Mouse (Mus musculus) limb, embryonic 14.5 days (tissue): ENCODE results near the gene Tagln3. TPM values are rescaled to one million over a fixed set of nuclear protein-coding genes. Genes with fewer than 3 reads are reported as not detected.

Source experiments
- ATAC-seq: fragments of 200-750 bp; cut with Nextera tagmentation; 2 replicates; pipeline ENCODE4 v1.8.0; 2017; ENCODE audit warnings: low read depth, moderate number of reproducible peaks, moderate TSS enrichment; ENCODE audit not compliant: low FRiP score
- DNase-seq: peaks from one replicate; pipeline ENCODE4 v3.0.0-alpha.2; 2015; ENCODE audit warnings: low spot score
- H3K27ac ChIP-seq: fragments of 300-500 bp; sonication (generic); replicated peaks from 2 replicates; pipeline ENCODE4 v1.5.1; 2014; ENCODE audit warnings: low read depth, mild to moderate bottlenecking, low read length, moderate library complexity, mixed read lengths
- H3K27me3 ChIP-seq: fragments of 300-500 bp; sonication (generic); 2 replicates; pipeline ENCODE4 v1.6.1; 2014; ENCODE audit warnings: low read length, mixed read lengths; ENCODE audit not compliant: control insufficient read depth, insufficient read depth
- H3K36me3 ChIP-seq: fragments of 300-500 bp; sonication (generic); 2 replicates; pipeline ENCODE4 v1.6.1; 2014; ENCODE audit warnings: mild to moderate bottlenecking, low read length, moderate library complexity, mixed read lengths; ENCODE audit not compliant: control insufficient read depth, insufficient read depth
- H3K4me1 ChIP-seq: fragments of 300-500 bp; sonication (generic); 2 replicates; pipeline ENCODE4 v1.6.1; 2014; ENCODE audit warnings: antibody characterized with exemption, low read length, mixed read lengths; ENCODE audit not compliant: control insufficient read depth, insufficient read depth
- H3K4me2 ChIP-seq: fragments of 300-500 bp; sonication (generic); replicated peaks from 2 replicates; pipeline ENCODE4 v1.6.1; 2014; ENCODE audit warnings: low read depth, mild to moderate bottlenecking, low read length, moderate library complexity; ENCODE audit not compliant: severe bottlenecking
- H3K4me3 ChIP-seq: fragments of 300-500 bp; sonication (generic); replicated peaks from 2 replicates; pipeline ENCODE4 v1.5.1; 2014; ENCODE audit warnings: low read length
- H3K9ac ChIP-seq: fragments of 300-500 bp; sonication (generic); 2 replicates; pipeline ENCODE4 v1.6.1; 2014; ENCODE audit warnings: mild to moderate bottlenecking, low read depth, low read length, moderate library complexity; ENCODE audit not compliant: severe bottlenecking
- H3K9me3 ChIP-seq: fragments of 300-500 bp; sonication (generic); 2 replicates; pipeline ENCODE4 v1.6.1; 2016; ENCODE audit warnings: low read length; ENCODE audit not compliant: control insufficient read depth
- POLR2A ChIP-seq: fragments of 200-500 bp; IDR thresholded peaks from 2 replicates; pipeline ENCODE4 v1.8.0; 2012; ENCODE audit warnings: inconsistent platforms, mild to moderate bottlenecking, moderate library complexity, borderline replicate concordance; ENCODE audit not compliant: insufficient read depth, insufficient read length; ENCODE audit errors: extremely low read depth
- WGBS: fragments of 180-500 bp; shearing (Covaris S2); extraction: QIAGEN DNeasy Blood & Tissue Kit; methylation state at CpG from one replicate; pipeline ENCODE4 v1.1.7; 2014; 5-methylcytosine and 5-hydroxymethylcytosine counted together
- polyA plus RNA-seq, 2 experiments: library from polyadenylated mRNA; depleted of rRNA in 1 of 2; stranded (reverse) in 1 of 2; unstranded in 1 of 2; fragments of >200 nt; fragmentation: Nextera tagmentation in 1 of 2; extraction: Ambion mirVana in 1 of 2; gene quantifications; 2 replicates each; pipeline versions ENCODE4 v1.2.1 to v1.2.3; 2012 to 2014

Gene Tagln3
- polyA plus RNA-seq, 2 experiments: 8.1 to 14.6 TPM

DNA sequence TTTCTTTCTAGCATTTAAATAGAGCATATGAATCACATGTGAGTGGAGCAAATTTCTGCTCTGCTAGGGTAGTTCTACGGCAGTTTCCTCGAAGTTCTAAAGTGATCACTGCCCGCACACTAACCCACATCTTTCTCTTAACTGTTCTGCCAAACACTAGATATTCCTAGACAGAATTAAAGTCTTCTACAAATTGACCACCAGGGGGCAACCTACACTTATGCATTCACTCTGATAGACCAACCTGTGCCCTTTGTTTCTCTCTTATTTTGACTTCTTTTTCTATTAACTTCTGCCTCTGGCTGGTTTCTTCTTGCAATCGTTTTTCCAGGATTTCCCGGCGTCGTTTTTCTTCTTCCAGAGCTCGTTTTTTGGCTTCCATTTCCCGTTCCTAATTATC lies 32.4 kb upstream of the Tagln3 start:
- 30% methylated on average over 9 of the region's 9 CpGs for WGBS

GRCm38 (mm10) chr16:45743591-45744144 lies 19.3 kb upstream of the Tagln3 start:
- 0 out of 2 replicates have a peak overlapping the region, but pooled peaks have one; percentile 51 for H3K4me3 ChIP-seq
- H3K4me2 ChIP-seq: peak overlapping the region; percentile 58; the same call in 1 of the 2 replicates
- H3K27me3 ChIP-seq: no peaks in the 10 kb centered on the region
- 64% methylated on average over 4 of the region's 4 CpGs for WGBS
- no peaks in the 10 kb centered on the region for H3K9me3 ChIP-seq
- peaks cover 25% of the 10 kb centered on the region for H3K36me3 ChIP-seq
- DNase-seq (no peak), ATAC-seq (no peak)
- no peak overlapping the region for H3K9ac ChIP-seq
- peak overlapping the region; percentile 70; the same call in 1 of the 2 replicates for H3K27ac ChIP-seq
- H3K4me1 ChIP-seq: 0 out of 2 replicates have a peak, but pooled peaks cover 9% of the 10 kb centered on the region
- TF ChIP-seq POLR2A: no peak

More for the DNA sequence above, 32.4 kb upstream of the Tagln3 start:
- no peaks in the 10 kb centered on the region for H3K4me1 ChIP-seq
- no peak overlapping the region for H3K4me3 ChIP-seq
- no peaks in the 10 kb centered on the region for H3K9me3 ChIP-seq
- H3K27me3 ChIP-seq: no peaks in the 10 kb centered on the region
- ATAC-seq (peak; percentile 72), DNase-seq (peak; percentile 97)
- no peak overlapping the region for H3K4me2 ChIP-seq
- no peak overlapping the region for H3K27ac ChIP-seq
- no peak for TF ChIP-seq POLR2A
- H3K36me3 ChIP-seq: peaks cover 42% of the 10 kb centered on the region
- no peak overlapping the region for H3K9ac ChIP-seq

DNA sequence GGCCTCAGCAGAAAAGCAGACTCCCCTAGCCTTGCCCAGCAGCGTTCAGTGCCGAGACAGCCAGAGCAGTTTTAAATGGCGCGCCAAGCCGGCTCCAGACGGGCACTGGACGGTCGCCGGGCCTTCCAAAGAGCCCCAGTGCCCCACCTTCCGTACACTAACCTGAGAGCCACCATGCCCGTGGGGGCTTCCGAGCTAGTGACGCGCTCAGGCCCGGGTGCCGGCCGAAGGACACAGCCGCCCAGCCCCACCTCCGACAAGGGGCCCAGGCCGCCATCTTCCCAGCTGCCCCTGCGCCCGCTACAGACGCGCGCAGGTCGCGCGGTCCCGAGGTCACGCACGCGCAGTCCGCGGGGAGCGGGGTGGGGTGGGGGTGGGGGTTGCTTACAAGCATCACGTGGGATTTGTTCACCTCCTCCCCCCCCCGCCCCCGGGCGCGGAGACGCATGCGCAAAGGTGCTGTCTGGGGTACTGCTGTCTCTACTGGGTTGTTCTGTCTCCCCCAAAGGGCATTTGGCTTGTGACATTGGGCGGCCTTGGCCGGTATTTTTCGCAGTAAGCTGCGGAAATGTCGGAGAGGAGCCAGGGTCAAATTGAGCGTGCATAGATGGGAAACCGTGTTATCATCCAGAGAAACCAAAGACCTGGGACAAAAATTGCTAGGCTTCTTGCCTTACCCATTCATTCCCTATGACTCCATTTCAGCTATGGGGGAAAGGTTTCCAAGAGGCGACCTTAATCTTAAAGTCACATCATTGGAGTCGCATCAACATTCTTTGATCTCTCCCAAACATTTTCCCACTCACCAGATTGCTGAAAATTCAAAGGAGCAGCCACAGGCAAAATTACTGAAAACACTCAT lies 18.4 kb upstream of the Tagln3 start, which contains the start of gene Abhd10:
Gene Abhd10, minus strand, starts transcription at position 341 of the 862 bp plus-strand sequence.
- 3% methylated on average over 39 of the region's 51 CpGs for WGBS
- H3K36me3 ChIP-seq: peaks cover 17% of the 10 kb centered on the region
- peak within 1 kb of the TSS; percentile 79 for H3K9ac ChIP-seq
- no peaks in the 10 kb centered on the region for H3K9me3 ChIP-seq
- peak within 1 kb of the TSS; percentile 51 for H3K4me3 ChIP-seq
- DNase-seq (peak; percentile 88), ATAC-seq (peak; percentile 97)
- TF ChIP-seq POLR2A: peak; percentile 93
- no peaks in the 10 kb centered on the region for H3K27me3 ChIP-seq
- H3K27ac ChIP-seq: peak within 1 kb of the TSS; percentile 82
- peak within 1 kb of the TSS; percentile 58 for H3K4me2 ChIP-seq
- H3K4me1 ChIP-seq: 0 out of 2 replicates have a peak, but pooled peaks cover 9% of the 10 kb centered on the region

DNA sequence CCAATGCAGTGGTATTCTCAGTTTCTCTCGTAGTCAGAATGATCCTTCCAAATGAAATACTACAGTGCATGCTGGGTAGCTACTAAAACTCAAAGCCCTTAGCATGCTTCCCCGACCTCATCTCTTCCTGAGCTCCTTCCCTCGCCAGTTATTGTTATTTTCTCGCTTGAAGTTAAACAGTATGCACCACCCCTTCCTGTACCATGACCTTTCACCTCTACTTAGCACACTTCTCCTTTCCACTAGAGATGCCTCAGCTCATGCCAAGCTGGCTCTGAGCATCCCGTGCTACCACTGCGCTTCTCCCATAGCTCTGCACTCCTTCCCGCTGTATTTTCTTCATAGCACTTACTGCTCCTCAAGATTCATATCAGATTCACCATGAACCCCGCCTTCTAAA lies 13.5 kb upstream of the Tagln3 start:
- Histone ChIP-seq H3K9ac (no peak overlapping the region), H3K9me3 (no peaks in the 10 kb centered on the region), H3K36me3 (peaks cover 44% of the 10 kb centered on the region), H3K4me1 (0 out of 2 replicates have a peak, but pooled peaks cover 6% of the 10 kb centered on the region), H3K27ac (no peak overlapping the region), H3K27me3 (no peaks in the 10 kb centered on the region), H3K4me3 (no peak overlapping the region), H3K4me2 (no peak overlapping the region)
- 89% methylated on average over 8 of the region's 8 CpGs for WGBS
- DNase-seq: no peak
- no peak for TF ChIP-seq POLR2A
- no peak for ATAC-seq

GRCm38 (mm10) chr16:45736724-45737123 lies 12.3 kb upstream of the Tagln3 start:
- peaks cover 53% of the 10 kb centered on the region for H3K36me3 ChIP-seq
- ATAC-seq: no peak
- 97% methylated on average over 3 of the region's 3 CpGs for WGBS

More at GRCm38 (mm10) chr16:45736724-45737123, 12.3 kb upstream of the Tagln3 start:
- DNase-seq: no peak
- Histone ChIP-seq H3K4me1 (0 out of 2 replicates have a peak, but pooled peaks cover 6% of the 10 kb centered on the region), H3K4me3 (no peak overlapping the region), H3K4me2 (no peak overlapping the region), H3K9me3 (no peaks in the 10 kb centered on the region), H3K27me3 (no peaks in the 10 kb centered on the region), H3K27ac (no peak overlapping the region), H3K9ac (no peak overlapping the region)
- TF ChIP-seq POLR2A: no peak
